Mouse (Mus musculus): ENCODE results near the gene Dysf.

DNA sequence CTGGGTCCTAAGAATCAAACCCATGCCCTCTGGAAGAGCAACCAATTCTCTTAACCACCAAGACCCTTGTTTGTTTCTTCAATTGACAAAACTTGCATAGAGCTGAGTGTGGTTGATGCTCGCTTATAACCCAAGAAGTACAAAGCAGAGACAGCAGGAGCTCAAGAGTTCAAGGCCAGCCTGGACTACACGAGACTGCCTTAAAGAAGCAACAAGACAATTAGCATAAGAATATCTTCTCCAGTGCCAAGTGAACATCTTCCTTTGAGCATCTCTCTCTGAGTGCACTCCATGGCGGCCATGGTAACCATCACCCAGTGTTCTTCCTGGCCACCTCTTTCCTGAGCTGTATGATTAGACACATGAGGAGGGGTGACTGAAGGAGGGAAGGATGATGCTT, 17.2 kb downstream of the Dysf start:
- no peak for TF ChIP-seq EP300 (IDR thresholded peaks at IDR 0.05; ENCODE audit: low read depth)
- no peak for TF ChIP-seq CTCF (IDR thresholded peaks at IDR 0.05; ENCODE audit: low read depth)

Measured in liver, embryonic 14.5 days (tissue).